Mouse (Mus musculus): ENCODE measurements around the gene C87436. TPM values are rescaled to one million over a fixed set of nuclear protein-coding genes. Genes with fewer than 3 reads are reported as not detected.

The C87436 gene
- polyA plus RNA-seq, 1 experiment: 16.6 TPM

DNA sequence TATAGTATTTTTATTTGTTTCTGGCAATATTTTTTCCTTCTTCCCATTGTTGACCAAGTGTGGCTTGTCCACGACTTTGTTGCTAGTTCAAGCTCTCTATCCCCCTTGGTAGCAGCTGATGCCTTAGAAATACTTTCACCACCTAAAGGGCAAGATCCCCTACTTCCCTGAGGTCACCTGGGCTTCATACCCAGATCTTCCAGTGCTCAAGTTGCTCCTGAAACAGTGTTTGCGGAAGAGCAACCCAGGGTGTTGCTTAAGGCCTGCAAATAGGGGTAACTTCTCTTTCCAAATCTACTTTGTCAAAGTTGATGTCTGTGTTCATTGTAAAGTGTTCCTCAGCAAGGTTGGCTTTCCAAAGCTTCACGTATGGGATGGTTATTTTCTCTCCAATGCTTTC, 18.9 kb upstream of the C87436 start:
- no peak for TF ChIP-seq CTCF (IDR thresholded peaks at IDR 0.05; ENCODE audit: borderline replicate concordance, control insufficient read depth, extremely low read depth, insufficient read depth, low read length, poor library complexity)
- TF ChIP-seq POLR2A (IDR thresholded peaks at IDR 0.05; ENCODE audit: control insufficient read depth, extremely low read depth, insufficient read depth, low read length, poor library complexity): no peak
- no peak overlapping the region for H3K4me3 ChIP-seq (ENCODE audit: control insufficient read depth, insufficient read depth, low read length)
- H3K4me1 ChIP-seq (replicated peaks; ENCODE audit: control insufficient read depth, insufficient read depth, low read length): no peaks in the 10 kb centered on the region
- no peak for DNase-seq
- WGBS: 98% methylated on average over 3 of the region's 3 CpGs
- peaks cover 85% of the 10 kb centered on the region for H3K36me3 ChIP-seq (ENCODE audit: control insufficient read depth, insufficient read depth, low read length)
- H3K27ac ChIP-seq (ENCODE audit: control insufficient read depth, insufficient read depth, low read length): no peak overlapping the region
- no peaks in the 10 kb centered on the region for H3K27me3 ChIP-seq (ENCODE audit: control insufficient read depth, insufficient read depth, low read length)

DNA sequence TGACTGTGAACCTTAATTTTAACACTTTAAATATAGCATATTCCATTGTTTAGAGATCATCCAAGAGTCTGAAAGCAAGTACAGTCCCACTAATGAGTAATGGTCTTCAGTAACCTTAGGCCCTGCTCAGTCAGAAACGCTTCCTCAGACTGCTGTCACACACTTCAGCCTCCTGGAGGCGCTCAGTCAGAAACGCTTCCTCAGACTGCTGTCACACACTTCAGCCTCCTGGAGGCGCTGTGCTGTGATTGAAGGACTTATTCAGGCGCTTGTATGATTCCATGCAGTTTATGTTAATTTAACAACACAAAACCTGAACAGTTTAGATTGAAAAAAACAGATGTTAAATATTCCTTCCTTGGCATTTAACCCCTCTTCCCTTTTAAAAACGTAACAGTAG, 17.7 kb upstream of the C87436 start:
- no peak for DNase-seq

DNA sequence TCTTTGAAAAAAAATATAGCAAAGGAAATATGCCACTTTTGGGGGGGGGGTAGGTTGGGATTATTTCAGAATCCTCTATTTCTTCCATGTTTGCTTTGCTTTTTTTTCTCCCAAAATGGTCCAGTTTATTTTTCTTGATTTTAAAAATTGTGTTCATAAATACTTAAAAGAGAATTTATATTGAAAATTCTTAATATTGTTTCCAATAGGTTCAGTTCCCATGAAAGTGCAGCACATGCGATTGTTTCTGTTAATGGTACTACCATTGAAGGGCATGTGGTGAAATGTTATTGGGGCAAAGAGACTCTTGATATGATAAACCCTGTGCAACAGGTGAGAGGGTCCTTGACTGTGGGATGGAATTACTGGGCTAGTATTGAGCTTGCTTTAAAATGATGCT, 11.8 kb upstream of the C87436 start, which contains the start of gene Gm44790:
Gene Gm44790, plus strand, starts transcription at position 301 of the 400 bp plus-strand sequence.
- Histone ChIP-seq H3K27ac (ENCODE audit: control insufficient read depth, insufficient read depth, low read length) (no peak within 1 kb of the TSS), H3K36me3 (ENCODE audit: control insufficient read depth, insufficient read depth, low read length) (peaks cover 85% of the 10 kb centered on the region), H3K4me3 (ENCODE audit: control insufficient read depth, insufficient read depth, low read length) (no peak within 1 kb of the TSS), H3K27me3 (ENCODE audit: control insufficient read depth, insufficient read depth, low read length) (no peaks in the 10 kb centered on the region), H3K4me1 (replicated peaks; ENCODE audit: control insufficient read depth, insufficient read depth, low read length) (no peaks in the 10 kb centered on the region)
- DNase-seq: no peak
- WGBS: 97% methylated on average over 1 of the region's 1 CpGs
- TF ChIP-seq POLR2A (IDR thresholded peaks at IDR 0.05; ENCODE audit: control insufficient read depth, extremely low read depth, insufficient read depth, low read length, poor library complexity): no peak
- TF ChIP-seq CTCF (IDR thresholded peaks at IDR 0.05; ENCODE audit: borderline replicate concordance, control insufficient read depth, extremely low read depth, insufficient read depth, low read length, poor library complexity): no peak

More for the DNA sequence above, 17.7 kb upstream of the C87436 start:
- H3K4me3 ChIP-seq (ENCODE audit: control insufficient read depth, insufficient read depth, low read length): no peak overlapping the region
- no peaks in the 10 kb centered on the region for H3K27me3 ChIP-seq (ENCODE audit: control insufficient read depth, insufficient read depth, low read length)
- H3K27ac ChIP-seq (ENCODE audit: control insufficient read depth, insufficient read depth, low read length): no peak overlapping the region
- TF ChIP-seq CTCF (IDR thresholded peaks at IDR 0.05; ENCODE audit: borderline replicate concordance, control insufficient read depth, extremely low read depth, insufficient read depth, low read length, poor library complexity): no peak
- TF ChIP-seq POLR2A (IDR thresholded peaks at IDR 0.05; ENCODE audit: control insufficient read depth, extremely low read depth, insufficient read depth, low read length, poor library complexity): no peak
- peaks cover 85% of the 10 kb centered on the region for H3K36me3 ChIP-seq (ENCODE audit: control insufficient read depth, insufficient read depth, low read length)
- WGBS: 94% methylated on average over 6 of the region's 6 CpGs
- no peaks in the 10 kb centered on the region for H3K4me1 ChIP-seq (replicated peaks; ENCODE audit: control insufficient read depth, insufficient read depth, low read length)

DNA sequence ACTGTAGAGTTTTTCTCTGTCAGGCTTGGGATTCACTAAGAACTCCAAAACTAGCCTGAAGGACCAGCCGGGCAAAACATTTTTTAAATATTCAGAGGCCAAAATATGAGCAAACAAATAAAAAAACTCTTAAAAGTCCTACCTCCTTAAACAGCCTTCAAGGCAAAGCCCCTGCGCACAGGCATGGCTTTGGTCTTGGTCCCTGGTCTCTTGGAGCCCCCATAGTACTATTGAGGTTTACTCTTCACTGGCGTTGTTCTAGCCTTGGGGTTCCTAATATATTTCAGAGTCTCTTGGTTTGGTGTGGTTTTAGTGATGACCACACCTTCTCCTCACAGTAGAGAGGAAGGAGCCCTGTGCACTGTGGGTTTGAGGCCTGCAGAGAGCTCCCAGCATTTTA, 6.6 kb upstream of the C87436 start:
- Histone ChIP-seq H3K27me3 (ENCODE audit: control insufficient read depth, insufficient read depth, low read length) (no peaks in the 10 kb centered on the region), H3K4me1 (replicated peaks; ENCODE audit: control insufficient read depth, insufficient read depth, low read length) (no peaks in the 10 kb centered on the region), H3K27ac (ENCODE audit: control insufficient read depth, insufficient read depth, low read length) (no peak overlapping the region), H3K4me3 (ENCODE audit: control insufficient read depth, insufficient read depth, low read length) (no peak overlapping the region), H3K36me3 (ENCODE audit: control insufficient read depth, insufficient read depth, low read length) (peaks cover 69% of the 10 kb centered on the region)
- no peak for DNase-seq
- TF ChIP-seq POLR2A (IDR thresholded peaks at IDR 0.05; ENCODE audit: control insufficient read depth, extremely low read depth, insufficient read depth, low read length, poor library complexity): no peak
- no peak for TF ChIP-seq CTCF (IDR thresholded peaks at IDR 0.05; ENCODE audit: borderline replicate concordance, control insufficient read depth, extremely low read depth, insufficient read depth, low read length, poor library complexity)
- WGBS: 92% methylated on average over 3 of the region's 3 CpGs

DNA sequence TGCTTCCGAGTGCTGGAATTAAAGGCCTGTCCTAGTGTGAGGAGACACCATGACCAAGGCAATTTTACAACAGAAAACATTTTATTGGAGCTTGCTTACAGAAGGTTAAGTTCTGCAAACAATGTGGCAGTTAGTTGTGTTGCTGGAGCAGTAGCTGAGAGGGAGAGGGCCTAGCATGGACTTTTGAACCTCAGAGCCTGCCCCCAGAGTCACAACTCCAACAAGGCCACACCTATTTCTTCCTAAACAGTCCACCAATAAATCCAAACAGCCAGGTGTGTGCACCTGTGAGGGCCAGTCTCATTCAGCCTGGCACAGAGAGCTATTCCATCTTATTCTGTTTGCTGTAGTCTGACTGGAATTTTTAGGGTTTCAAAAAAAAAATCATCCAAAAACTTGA, 4.5 kb upstream of the C87436 start:
- no peak for DNase-seq
- TF ChIP-seq POLR2A (IDR thresholded peaks at IDR 0.05; ENCODE audit: control insufficient read depth, extremely low read depth, insufficient read depth, low read length, poor library complexity): no peak
- TF ChIP-seq CTCF (IDR thresholded peaks at IDR 0.05; ENCODE audit: borderline replicate concordance, control insufficient read depth, extremely low read depth, insufficient read depth, low read length, poor library complexity): no peak
- Histone ChIP-seq H3K27ac (ENCODE audit: control insufficient read depth, insufficient read depth, low read length) (no peak overlapping the region), H3K4me3 (ENCODE audit: control insufficient read depth, insufficient read depth, low read length) (no peak overlapping the region), H3K27me3 (ENCODE audit: control insufficient read depth, insufficient read depth, low read length) (no peaks in the 10 kb centered on the region), H3K36me3 (ENCODE audit: control insufficient read depth, insufficient read depth, low read length) (peaks cover 47% of the 10 kb centered on the region), H3K4me1 (replicated peaks; ENCODE audit: control insufficient read depth, insufficient read depth, low read length) (no peaks in the 10 kb centered on the region)
- WGBS: 95% methylated on average over 1 of the region's 1 CpGs

DNA sequence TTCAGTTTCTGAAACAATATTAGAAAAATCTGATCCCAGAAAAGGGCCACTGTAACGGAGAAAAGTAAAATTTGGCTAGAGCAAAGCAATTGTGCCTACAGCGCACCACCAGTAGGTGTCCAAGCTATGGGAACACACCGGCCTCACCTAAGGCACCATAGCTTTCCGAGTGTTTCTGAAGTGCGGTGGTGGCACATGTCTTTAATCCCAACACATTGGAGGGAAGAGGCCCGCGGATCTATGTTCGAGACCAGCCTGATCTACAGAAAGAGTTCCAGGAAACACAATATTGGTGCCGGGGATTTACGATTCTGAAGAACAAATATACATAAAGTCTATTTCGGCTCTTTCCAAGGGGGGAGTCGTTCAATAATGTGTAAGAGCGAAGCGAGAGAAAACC, 463 bp upstream of the C87436 start:
- Histone ChIP-seq H3K4me3 (ENCODE audit: control insufficient read depth, insufficient read depth, low read length) (peak overlapping the region; percentile 96), H3K27me3 (ENCODE audit: control insufficient read depth, insufficient read depth, low read length) (no peaks in the 10 kb centered on the region), H3K36me3 (ENCODE audit: control insufficient read depth, insufficient read depth, low read length) (peaks cover 12% of the 10 kb centered on the region), H3K4me1 (replicated peaks; ENCODE audit: control insufficient read depth, insufficient read depth, low read length) (no peaks in the 10 kb centered on the region), H3K27ac (ENCODE audit: control insufficient read depth, insufficient read depth, low read length) (peak overlapping the region; percentile 68)
- 1% methylated on average over 14 of the region's 14 CpGs for WGBS
- peak; percentile 61 for DNase-seq
- TF ChIP-seq POLR2A (IDR thresholded peaks at IDR 0.05; ENCODE audit: control insufficient read depth, extremely low read depth, insufficient read depth, low read length, poor library complexity) (no peak), CTCF (IDR thresholded peaks at IDR 0.05; ENCODE audit: borderline replicate concordance, control insufficient read depth, extremely low read depth, insufficient read depth, low read length, poor library complexity) (0 out of 2 replicates have a peak, but pooled peaks have one; percentile 34)

DNA sequence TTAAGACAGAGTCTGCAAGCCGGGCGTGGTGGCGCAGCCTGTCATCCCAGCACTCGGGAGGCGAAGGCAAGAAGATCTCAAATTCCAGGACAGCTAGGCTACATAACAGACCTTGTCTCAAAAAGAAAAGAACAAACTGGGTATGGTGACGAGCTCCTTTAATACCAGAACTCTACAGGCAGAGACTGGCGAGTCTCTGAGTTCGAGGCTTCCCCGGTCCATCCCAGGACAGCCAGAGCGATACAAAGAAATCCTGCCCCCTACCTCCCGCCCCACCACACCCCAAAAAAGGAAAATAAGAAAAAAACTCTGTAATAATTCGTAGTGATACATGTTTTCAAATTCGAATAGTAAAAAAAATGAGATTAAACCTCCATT, 934 bp downstream of the C87436 start:
- no peaks in the 10 kb centered on the region for H3K4me1 ChIP-seq (replicated peaks; ENCODE audit: control insufficient read depth, insufficient read depth, low read length)
- no peaks in the 10 kb centered on the region for H3K27me3 ChIP-seq (ENCODE audit: control insufficient read depth, insufficient read depth, low read length)
- H3K36me3 ChIP-seq (ENCODE audit: control insufficient read depth, insufficient read depth, low read length): peaks cover 10% of the 10 kb centered on the region; the same call in 1 of the 2 replicates
- H3K4me3 ChIP-seq (ENCODE audit: control insufficient read depth, insufficient read depth, low read length): peak overlapping the region; percentile 96
- 1% methylated on average over 13 of the region's 13 CpGs for WGBS
- peak overlapping the region; percentile 97; the same call in 1 of the 2 replicates for H3K27ac ChIP-seq (ENCODE audit: control insufficient read depth, insufficient read depth, low read length)
- TF ChIP-seq POLR2A (IDR thresholded peaks at IDR 0.05; ENCODE audit: control insufficient read depth, extremely low read depth, insufficient read depth, low read length, poor library complexity) (no peak), CTCF (IDR thresholded peaks at IDR 0.05; ENCODE audit: borderline replicate concordance, control insufficient read depth, extremely low read depth, insufficient read depth, low read length, poor library complexity) (no peak)
- no peak for DNase-seq

All from thymus, adult 2 months (tissue).